Mouse (Mus musculus): ENCODE data around the gene Frk. TPM values are rescaled to one million over a fixed set of nuclear protein-coding genes. Genes with fewer than 3 reads are reported as not detected.
A peak's percentile ranks its signal among the peaks of the same experiment; 100 is the strongest.

Frk gene
- polyA plus RNA-seq, 1 experiment from 2014 or later, result 0.69 TPM

- WGBS, result 45% methylated on average over 4 of the region's 4 CpGs
- no peak overlapping the region for H3K4me2 ChIP-seq
- no peak; the same call in 1 of the 2 replicates for ATAC-seq (ENCODE audit: low FRiP score, low read depth)
- H3K27me3 ChIP-seq, result no peaks in the 10 kb centered on the region
- no peak overlapping the region for H3K9ac ChIP-seq
- no peaks in the 10 kb centered on the region for H3K9me3 ChIP-seq
- H3K27ac ChIP-seq (replicated peaks), result peak overlapping the region; percentile 25; the same call in 1 of the 2 replicates
- H3K36me3 ChIP-seq, result no peaks in the 10 kb centered on the region
- no peak overlapping the region for H3K4me3 ChIP-seq
- no peaks in the 10 kb centered on the region; the same call in 1 of the 2 replicates for H3K4me1 ChIP-seq (replicated peaks)
Measured at GRCm38 (mm10) chr10:34512551-34512950, 29.4 kb downstream of the Frk start.

GRCm38 (mm10) chr10:34525598-34525997, 42.4 kb downstream of the Frk start:
- no peak overlapping the region for H3K4me3 ChIP-seq
- H3K27me3 ChIP-seq, result no peaks in the 10 kb centered on the region
- no peaks in the 10 kb centered on the region for H3K36me3 ChIP-seq
- no peak overlapping the region for H3K9ac ChIP-seq
- H3K4me1 ChIP-seq (replicated peaks), result no peaks in the 10 kb centered on the region
- no peak for ATAC-seq (ENCODE audit: low FRiP score, low read depth)
- 90% methylated on average over 1 of the region's 1 CpGs for WGBS
- H3K4me2 ChIP-seq, result no peak overlapping the region
- no peak overlapping the region for H3K27ac ChIP-seq (replicated peaks)
- no peaks in the 10 kb centered on the region for H3K9me3 ChIP-seq

GRCm38 (mm10) chr10:34531766-34532165, 48.6 kb downstream of the Frk start:
- Histone ChIP-seq H3K4me1 (replicated peaks) (no peaks in the 10 kb centered on the region), H3K36me3 (no peaks in the 10 kb centered on the region), H3K9me3 (no peaks in the 10 kb centered on the region), H3K9ac (no peak overlapping the region), H3K27me3 (no peaks in the 10 kb centered on the region), H3K4me2 (no peak overlapping the region), H3K27ac (replicated peaks) (no peak overlapping the region), H3K4me3 (no peak overlapping the region)
- WGBS, result 74% methylated on average over 1 of the region's 1 CpGs
- ATAC-seq (ENCODE audit: low FRiP score, low read depth), result no peak

GRCm38 (mm10) chr10:34532507-34532906, 49.3 kb downstream of the Frk start:
- no peak overlapping the region for H3K27ac ChIP-seq (replicated peaks)
- H3K4me1 ChIP-seq (replicated peaks), result no peaks in the 10 kb centered on the region
- H3K4me3 ChIP-seq, result no peak overlapping the region
- H3K36me3 ChIP-seq, result no peaks in the 10 kb centered on the region
- ATAC-seq (ENCODE audit: low FRiP score, low read depth), result no peak
- H3K9me3 ChIP-seq, result no peaks in the 10 kb centered on the region
- WGBS, result 83% methylated on average over 1 of the region's 1 CpGs
- H3K4me2 ChIP-seq, result no peak overlapping the region
- H3K9ac ChIP-seq, result no peak overlapping the region
- no peaks in the 10 kb centered on the region for H3K27me3 ChIP-seq

- Histone ChIP-seq H3K9me3 (no peaks in the 10 kb centered on the region), H3K27me3 (no peaks in the 10 kb centered on the region), H3K27ac (replicated peaks) (no peak overlapping the region), H3K4me3 (no peak overlapping the region), H3K4me1 (replicated peaks) (no peaks in the 10 kb centered on the region), H3K9ac (no peak overlapping the region), H3K4me2 (no peak overlapping the region), H3K36me3 (no peaks in the 10 kb centered on the region)
- WGBS, result 86% methylated on average over 2 of the region's 2 CpGs
- ATAC-seq (ENCODE audit: low FRiP score, low read depth), result no peak
Measured at GRCm38 (mm10) chr10:34540687-34541086, 57.5 kb downstream of the Frk start.

- 89% methylated on average over 3 of the region's 3 CpGs for WGBS
- H3K4me2 ChIP-seq, result no peak overlapping the region
- no peak overlapping the region for H3K4me3 ChIP-seq
- ATAC-seq (ENCODE audit: low FRiP score, low read depth), result no peak
- no peak overlapping the region for H3K9ac ChIP-seq
- no peaks in the 10 kb centered on the region for H3K27me3 ChIP-seq
- no peaks in the 10 kb centered on the region for H3K9me3 ChIP-seq
- no peaks in the 10 kb centered on the region for H3K36me3 ChIP-seq
- no peaks in the 10 kb centered on the region for H3K4me1 ChIP-seq (replicated peaks)
- H3K27ac ChIP-seq (replicated peaks), result no peak overlapping the region
Measured at GRCm38 (mm10) chr10:34541717-34542490, 58.7 kb downstream of the Frk start.

- no peak overlapping the region for H3K9ac ChIP-seq
- no peaks in the 10 kb centered on the region for H3K27me3 ChIP-seq
- no peaks in the 10 kb centered on the region for H3K36me3 ChIP-seq
- no peak for ATAC-seq (ENCODE audit: low FRiP score, low read depth)
- no peaks in the 10 kb centered on the region for H3K9me3 ChIP-seq
- no peaks in the 10 kb centered on the region for H3K4me1 ChIP-seq (replicated peaks)
- H3K4me2 ChIP-seq, result no peak overlapping the region
- WGBS, result 67% methylated on average over 5 of the region's 5 CpGs
- no peak overlapping the region for H3K27ac ChIP-seq (replicated peaks)
- H3K4me3 ChIP-seq, result no peak overlapping the region
Measured at GRCm38 (mm10) chr10:34550612-34551011, 67.4 kb downstream of the Frk start.

- Histone ChIP-seq H3K4me2 (no peak overlapping the region), H3K36me3 (no peaks in the 10 kb centered on the region), H3K9ac (no peak overlapping the region), H3K4me3 (no peak overlapping the region), H3K4me1 (replicated peaks) (no peaks in the 10 kb centered on the region), H3K9me3 (no peaks in the 10 kb centered on the region), H3K27me3 (no peaks in the 10 kb centered on the region), H3K27ac (replicated peaks) (no peak overlapping the region)
- ATAC-seq (ENCODE audit: low FRiP score, low read depth), result no peak
- 78% methylated on average over 5 of the region's 5 CpGs for WGBS
Measured at GRCm38 (mm10) chr10:34551636-34552035, 68.4 kb downstream of the Frk start.

GRCm38 (mm10) chr10:34563518-34564176, 80.4 kb downstream of the Frk start:
- Histone ChIP-seq H3K4me1 (replicated peaks) (no peaks in the 10 kb centered on the region), H3K27me3 (no peaks in the 10 kb centered on the region), H3K27ac (replicated peaks) (no peak overlapping the region), H3K4me3 (no peak overlapping the region), H3K9ac (no peak overlapping the region), H3K4me2 (no peak overlapping the region), H3K9me3 (no peaks in the 10 kb centered on the region), H3K36me3 (no peaks in the 10 kb centered on the region)
- WGBS, result 87% methylated on average over 1 of the region's 1 CpGs
- ATAC-seq (ENCODE audit: low FRiP score, low read depth), result no peak

- no peak overlapping the region for H3K9ac ChIP-seq
- no peaks in the 10 kb centered on the region for H3K36me3 ChIP-seq
- ATAC-seq (ENCODE audit: low FRiP score, low read depth), result no peak
- H3K27ac ChIP-seq (replicated peaks), result no peak overlapping the region
- H3K9me3 ChIP-seq, result no peaks in the 10 kb centered on the region
- no peaks in the 10 kb centered on the region for H3K27me3 ChIP-seq
- no peak overlapping the region for H3K4me2 ChIP-seq
- no peaks in the 10 kb centered on the region for H3K4me1 ChIP-seq (replicated peaks)
- H3K4me3 ChIP-seq, result no peak overlapping the region
Measured at GRCm38 (mm10) chr10:34615474-34615873, 132.3 kb downstream of the Frk start.

- H3K4me2 ChIP-seq, result no peak overlapping the region
- no peak for ATAC-seq (ENCODE audit: low FRiP score, low read depth)
- H3K9me3 ChIP-seq, result no peaks in the 10 kb centered on the region
- H3K27me3 ChIP-seq, result no peaks in the 10 kb centered on the region
- H3K4me3 ChIP-seq, result no peak overlapping the region
- no peaks in the 10 kb centered on the region for H3K4me1 ChIP-seq (replicated peaks)
- 71% methylated on average over 2 of the region's 2 CpGs for whole genome bisulfite sequencing
- H3K27ac ChIP-seq (replicated peaks), result no peak overlapping the region
- no peak overlapping the region for H3K9ac ChIP-seq
- H3K36me3 ChIP-seq, result no peaks in the 10 kb centered on the region
Measured at GRCm38 (mm10) chr10:34617216-34617615, 134.0 kb downstream of the Frk start.

GRCm38 (mm10) chr10:34618490-34618889, 135.3 kb downstream of the Frk start:
- no peak for ATAC-seq (ENCODE audit: low FRiP score, low read depth)
- no peak overlapping the region for H3K27ac ChIP-seq (replicated peaks)

More at GRCm38 (mm10) chr10:34618490-34618889, 135.3 kb downstream of the Frk start:
- Histone ChIP-seq H3K9me3 (no peaks in the 10 kb centered on the region), H3K9ac (no peak overlapping the region), H3K4me3 (no peak overlapping the region), H3K36me3 (no peaks in the 10 kb centered on the region), H3K27me3 (no peaks in the 10 kb centered on the region), H3K4me2 (no peak overlapping the region), H3K4me1 (replicated peaks) (no peaks in the 10 kb centered on the region)
- 76% methylated on average over 3 of the region's 3 CpGs for WGBS
